ENCODE assay signal across 19 mouse cellular contexts in the genomic region with DNA sequence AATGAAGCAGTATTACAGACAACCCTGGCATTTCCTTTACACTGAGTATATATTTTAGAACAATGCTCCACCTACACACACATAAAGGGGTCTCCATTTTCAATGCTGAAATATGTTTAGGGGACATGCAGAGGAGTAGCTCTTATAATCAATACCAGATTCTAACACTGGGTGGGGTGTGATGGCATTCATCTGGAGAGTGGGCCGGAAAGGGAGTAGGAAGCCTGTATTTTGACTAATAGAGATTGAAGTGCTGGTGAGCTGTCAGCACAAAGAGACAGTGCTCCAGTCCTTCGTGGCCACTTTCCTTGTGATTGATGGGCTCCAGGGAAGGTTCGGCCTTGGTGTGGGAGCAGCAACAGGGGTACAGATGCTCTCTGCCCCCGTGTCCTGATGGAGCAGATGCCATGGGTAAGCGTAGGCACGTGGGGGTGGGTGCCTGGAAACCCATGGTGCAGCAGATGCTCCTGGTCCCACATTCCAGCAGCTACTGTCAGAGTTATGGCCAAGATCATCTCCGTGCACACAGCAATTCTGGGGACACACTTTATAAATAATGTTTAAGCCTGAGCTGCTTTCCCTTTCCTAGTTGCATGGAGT. TPM values are rescaled to one million over a fixed set of nuclear protein-coding genes. Genes with fewer than 3 reads are reported as not detected.
DNase-seq lines count a peak whose midpoint lies in the region; ATAC-seq and TF ChIP-seq lines count a peak whose summit lies in the region.
"Had no signal": no experiment of that assay in that cellular context is flagged by ENCODE, and none has a peak within 500 bp of the region (broad histone marks: within the 10 kb centered on the region; RNA-seq: fewer than 3 reads in every experiment).

No protein-coding gene starts in this region.

- no peaks in the 10 kb centered on the region for H3K27me3 ChIP-seq in neural tube, embryonic 11.5 days (ENCODE audit: control insufficient read depth, insufficient read depth, low read length)
- no peaks in the 10 kb centered on the region for H3K27me3 ChIP-seq in neural tube, embryonic 15.5 days (replicated peaks)
- H3K27me3 ChIP-seq: forebrain, embryonic 15.5 days; heart, embryonic 15.5 days; hindbrain, embryonic 12.5 days; limb, embryonic 15.5 days had no signal

- no peak for ATAC-seq in neural tube, embryonic 11.5 days (ENCODE audit: insufficient read depth, low FRiP score, low TSS enrichment)
- no peak for ATAC-seq in neural tube, embryonic 15.5 days (ENCODE audit: low FRiP score)
- ATAC-seq in CD4-positive, CD25-positive, alpha-beta regulatory T cell, adult 4 months = no peak
- ATAC-seq: forebrain, embryonic 15.5 days; intestine, embryonic 16.5 days had no signal

- H3K36me3 ChIP-seq in neural tube, embryonic 11.5 days (ENCODE audit: control insufficient read depth, insufficient read depth, low read length) = no peaks in the 10 kb centered on the region
- no peaks in the 10 kb centered on the region for H3K36me3 ChIP-seq in neural tube, embryonic 15.5 days
- H3K36me3 ChIP-seq: forebrain, embryonic 15.5 days; heart, embryonic 15.5 days; hindbrain, embryonic 12.5 days; limb, embryonic 15.5 days; midbrain, embryonic 10.5 days had no signal

- no peak overlapping the region for H3K9ac ChIP-seq in neural tube, embryonic 11.5 days (ENCODE audit: low read length)
- no peak overlapping the region for H3K9ac ChIP-seq in neural tube, embryonic 15.5 days (replicated peaks)
- H3K9ac ChIP-seq: forebrain, embryonic 15.5 days; heart, embryonic 15.5 days; hindbrain, embryonic 12.5 days; limb, embryonic 15.5 days; lung, embryonic 14.5 days had no signal

- no peaks in the 10 kb centered on the region for H3K9me3 ChIP-seq in neural tube, embryonic 11.5 days (ENCODE audit: control insufficient read depth, low read length)
- H3K9me3 ChIP-seq in neural tube, embryonic 15.5 days (replicated peaks) = no peaks in the 10 kb centered on the region
- H3K9me3 ChIP-seq: forebrain, embryonic 15.5 days; heart, embryonic 15.5 days; hindbrain, embryonic 12.5 days; limb, embryonic 15.5 days; midbrain, embryonic 10.5 days had no signal

- TF ChIP-seq CTCF in left cerebral cortex, adult 2 months (IDR thresholded peaks at IDR 0.05) = no peak; the same call in 1 of the 2 replicates

- H3K4me3 ChIP-seq in neural tube, embryonic 11.5 days (ENCODE audit: low read depth, low read length) = no peak overlapping the region
- no peak overlapping the region for H3K4me3 ChIP-seq in neural tube, embryonic 15.5 days (replicated peaks)
- no peak overlapping the region for H3K4me3 ChIP-seq in left cerebral cortex, adult 2 months
- H3K4me3 ChIP-seq: forebrain, embryonic 15.5 days; heart, embryonic 15.5 days; hindbrain, embryonic 12.5 days; limb, embryonic 15.5 days; midbrain, embryonic 10.5 days had no signal

- 64% methylated on average over 7 of the region's 7 CpGs for WGBS in neural tube, embryonic 11.5 days
- WGBS in neural tube, embryonic 15.5 days = 65% methylated on average over 7 of the region's 7 CpGs

- intact Hi-C loops in left cerebral cortex, adult 2 months (cut with DNase I) = loop anchor here (2.0 to 10.0 kb wide), 2 partner anchors 74 to 184 kb away; a partner anchor contains a TSS

- H3K27ac ChIP-seq in neural tube, embryonic 11.5 days (ENCODE audit: low read depth, low read length) = no peak overlapping the region
- no peak overlapping the region for H3K27ac ChIP-seq in neural tube, embryonic 15.5 days (replicated peaks)
- H3K27ac ChIP-seq in left cerebral cortex, adult 2 months = peak overlapping the region; percentile 36; the same call in 1 of the 2 replicates
- H3K27ac ChIP-seq: forebrain, embryonic 15.5 days; heart, embryonic 15.5 days; hindbrain, embryonic 12.5 days; kidney, postnatal 0 days; limb, embryonic 15.5 days; midbrain, embryonic 10.5 days had no signal

- H3K4me1 ChIP-seq in neural tube, embryonic 11.5 days (ENCODE audit: control insufficient read depth, insufficient read depth, low read length) = no peaks in the 10 kb centered on the region
- H3K4me1 ChIP-seq in neural tube, embryonic 15.5 days = no peaks in the 10 kb centered on the region
- H3K4me1 ChIP-seq: forebrain, embryonic 15.5 days; hindbrain, embryonic 12.5 days; limb, embryonic 15.5 days; midbrain, embryonic 10.5 days had no signal

- H3K4me2 ChIP-seq in neural tube, embryonic 11.5 days (ENCODE audit: low read depth) = no peak overlapping the region
- H3K4me2 ChIP-seq in neural tube, embryonic 15.5 days = no peak overlapping the region
- H3K4me2 ChIP-seq: forebrain, embryonic 15.5 days; heart, embryonic 15.5 days; hindbrain, embryonic 12.5 days; limb, embryonic 15.5 days; lung, embryonic 14.5 days had no signal

- DNase-seq in neural tube, embryonic 11.5 days (ENCODE audit: low spot score) = peak; percentile 16
- DNase-seq in layer of hippocampus, adult 18-20 months (ENCODE audit: low spot score in 2 of 2) = peak; percentile 84 to 92
- peak; percentile 37 to 54 for DNase-seq in left cerebral cortex, adult 2 months (ENCODE audit: extremely low spot score in 1 of 2, low spot score in 2 of 2)
- DNase-seq in right cerebral cortex, postnatal 36 days (ENCODE audit: low spot score in 2 of 2) = peak; percentile 23 to 30
- DNase-seq in adrenal gland, postnatal 4 days (ENCODE audit: low spot score in 2 of 2) = no peak
- no peak for DNase-seq in gastrocnemius, postnatal 4 days (ENCODE audit: low spot score in 2 of 2)
- DNase-seq: adrenal gland, postnatal 14 days; cerebellum, postnatal 25 days; lung, embryonic 14.5 days had no signal

RNA-seq across cellular contexts. Expression of a gene that starts 18.2 kb away (rescaled TPM):
- polyA plus RNA-seq in neural tube, embryonic 11.5 days (2014; fragmentation: Nextera tagmentation; extraction: Ambion mirVana) = 1.2 and 1.5 TPM in 2 replicates
- 7.2 and 7.4 TPM in 2 replicates for polyA plus RNA-seq in neural tube, embryonic 15.5 days (2015; fragmentation: Nextera tagmentation; extraction: Ambion mirVana)
- 10 to 100 TPM; 92.2 to 93.7 TPM for total RNA-seq in layer of hippocampus, adult 18-20 months (2021)
- total RNA-seq in left cerebral cortex, adult 2 months (2021) = 10 to 100 TPM; 61.3 to 62.1 TPM
- 1 to 10 TPM; 7.9 to 9.7 TPM for total RNA-seq in adrenal gland, postnatal 4 days (2021)
- not detected for polyA plus RNA-seq in CD4-positive, CD25-positive, alpha-beta regulatory T cell, adult 4 months (2017; shearing (Covaris generic))
- total RNA-seq in gastrocnemius, postnatal 4 days (2021) = under 1 TPM; 0.05 to 0.10 TPM
- total RNA-seq: granulocyte monocyte progenitor cell, adult 5-6 weeks had no signal

Comparison
In these comparisons a context has a peak if more than half of its experiments do, and no peak if none do; other contexts are left out.
1. DNase-seq: peak in neural tube, embryonic 11.5 days (single experiment), layer of hippocampus, adult 18-20 months (2 of 2), left cerebral cortex, adult 2 months (2 of 2) and right cerebral cortex, postnatal 36 days (2 of 2); none in adrenal gland, postnatal 4 days (0 of 2) and gastrocnemius, postnatal 4 days (0 of 2).
2. RNA of a gene that starts 18.2 kb away (total RNA-seq): 92.2 to 93.7 TPM in layer of hippocampus, adult 18-20 months, 61.3 to 62.1 TPM in left cerebral cortex, adult 2 months and 7.9 to 9.7 TPM in adrenal gland, postnatal 4 days; 0.05 to 0.10 TPM in gastrocnemius, postnatal 4 days; every median in the first group is over 4 times any median in the second.